Mouse (Mus musculus) neural tube, postnatal 0 days (tissue): Measurements from ENCODE around the gene Gjb4. TPM values are rescaled to one million over a fixed set of nuclear protein-coding genes. Genes with fewer than 3 reads are reported as not detected.

Experiments
- polyA plus RNA-seq: library from polyadenylated mRNA; unstranded; fragments of >200 nt; fragmentation: Nextera tagmentation; extraction: Ambion mirVana; gene quantifications from 2 replicates; pipeline ENCODE4 v1.2.1, GENCODE M21; 2015

Gjb4 gene
- polyA plus RNA-seq = 0.25 TPM in 1 of 2 replicates, not detected in the other

GRCm38 (mm10) chr4:127353951-127354438 is at the start of gene Gjb4:
Gene Gjb4 (minus strand): TSS chr4:127354081.

DNA sequence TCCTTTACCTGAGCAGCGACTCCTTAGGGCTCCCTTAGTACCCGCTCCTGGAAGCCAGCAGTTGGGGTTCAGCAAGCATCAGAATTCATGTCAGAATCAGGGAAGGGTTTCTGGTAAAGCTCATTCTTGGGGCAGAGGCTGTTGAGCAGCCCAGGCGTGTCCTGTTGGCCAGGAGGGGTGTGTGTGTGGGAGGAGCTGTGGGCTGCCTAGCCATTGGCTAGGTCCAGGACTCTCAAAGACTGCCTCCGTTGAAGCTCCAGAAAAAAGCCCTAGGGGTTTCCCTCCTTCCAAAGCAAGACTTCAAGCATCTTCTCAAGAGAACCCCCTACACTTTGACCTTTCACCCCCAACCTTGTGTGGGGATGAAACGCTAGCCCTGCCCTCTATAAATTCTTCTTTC is 4.1 kb upstream of the Gjb4 start, which contains the start of gene Gjb5:
Gjb5 (minus strand) TSS at position 164 of the 400 bp plus-strand sequence.

GRCm38 (mm10) chr4:127330181-127331100 is 23.4 kb downstream of the Gjb4 start, which contains the start of gene Gjb3:
Gene Gjb3 (minus strand): TSS chr4:127330844.

GRCm38 (mm10) chr4:127313861-127314260 is 40.0 kb downstream of the Gjb4 start, which contains the start of gene Gja4:
Gene Gja4 (minus strand): TSS chr4:127314039.

Other genes starting within 250 kb of the Gjb4 start
- 15.5 and 16.3 TPM in 2 replicates for gene Tmem35b, start 230.4 kb downstream of the Gjb4 start, polyA plus RNA-seq
- 37.0 and 38.5 TPM in 2 replicates for gene Dlgap3, start 184.9 kb downstream of the Gjb4 start, polyA plus RNA-seq
- gene Smim12, start 110.3 kb downstream of the Gjb4 start, polyA plus RNA-seq = 77.2 and 79.4 TPM in 2 replicates
- 17.3 and 19.8 TPM in 2 replicates for gene Gja4, start 40.0 kb downstream of the Gjb4 start, polyA plus RNA-seq
- gene Gjb3, start 23.2 kb downstream of the Gjb4 start, polyA plus RNA-seq = 0.33 and 0.89 TPM in 2 replicates
- gene Gjb5, start 4.1 kb upstream of the Gjb4 start, polyA plus RNA-seq = 0.52 and 2.2 TPM in 2 replicates